8 mouse cellular contexts compared by ENCODE assay signal in the genomic region with DNA sequence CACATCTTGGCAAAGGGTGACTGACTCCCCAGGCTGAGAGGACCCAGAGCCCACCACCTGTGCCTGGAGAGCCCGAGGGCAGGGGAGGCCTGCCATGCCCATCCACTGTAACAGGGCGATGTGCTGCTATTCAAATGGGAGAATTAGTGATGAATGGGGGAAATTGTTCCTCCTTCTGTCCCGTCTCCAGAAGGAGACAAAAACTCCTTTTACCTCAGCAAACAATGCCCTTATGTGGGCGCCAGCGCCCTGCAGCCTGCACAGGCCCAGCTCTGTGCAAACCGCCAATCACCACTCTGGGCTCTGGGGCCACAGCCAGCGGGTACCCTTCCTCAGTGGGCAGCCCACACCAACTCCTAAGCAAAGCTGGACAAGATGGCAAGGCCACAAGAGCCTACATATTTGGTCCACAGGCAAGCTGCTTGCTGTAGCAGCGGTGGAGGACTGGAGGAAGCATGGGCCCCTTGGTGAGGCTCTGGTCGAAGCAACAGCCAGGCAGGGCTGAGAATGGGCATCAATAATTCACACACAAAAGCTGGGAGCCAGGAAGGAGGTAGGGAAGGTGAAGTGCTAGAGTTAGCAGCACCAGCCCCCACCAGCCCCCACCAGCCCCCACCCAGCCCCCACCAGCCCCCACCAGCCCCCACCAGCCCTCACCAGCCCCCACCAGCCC.
DNase-seq lines count a peak whose midpoint lies in the region; ATAC-seq lines count a peak whose summit lies in the region.

No protein-coding gene starts in this region.

- intact Hi-C loops in left cerebral cortex, postnatal 14 days (cut with DNase I): no loop called here
- intact Hi-C loops in gastrocnemius, postnatal 14 days (cut with DNase I; ENCODE audit: low total_unique reads): loop anchor here (10.0 kb wide), 1 partner anchor 271 kb away; no protein-coding TSS in a partner anchor

- no peaks in the 10 kb centered on the region for H3K9me3 ChIP-seq in liver, embryonic 11.5 days (ENCODE audit: control insufficient read depth, low read length)
- no peaks in the 10 kb centered on the region for H3K9me3 ChIP-seq in forebrain, embryonic 14.5 days (replicated peaks; ENCODE audit: control insufficient read depth, low read length)

- peaks cover 21% of the 10 kb centered on the region for H3K36me3 ChIP-seq in liver, embryonic 11.5 days (ENCODE audit: control insufficient read depth, insufficient read depth, low read length)
- peaks cover 52% of the 10 kb centered on the region for H3K36me3 ChIP-seq in forebrain, embryonic 14.5 days (ENCODE audit: control insufficient read depth, insufficient read depth, low read length)

- DNase-seq in liver, embryonic 11.5 days (ENCODE audit: low spot score): no peak
- DNase-seq in liver: no peak
- peak; percentile 79 for DNase-seq in forebrain, embryonic 14.5 days (ENCODE audit: low spot score)
- peak; percentile 48 to 65 for DNase-seq in left cerebral cortex, postnatal 14 days (ENCODE audit: low spot score in 2 of 2)
- peak; percentile 32 to 59 for DNase-seq in right cerebral cortex, postnatal 36 days (ENCODE audit: low spot score in 2 of 2)
- no peak for DNase-seq in thymus, postnatal 10 days (ENCODE audit: low spot score in 2 of 2)
- no peak for DNase-seq in kidney, postnatal 36 days
- DNase-seq in gastrocnemius, postnatal 14 days: no peak

- no peak overlapping the region for H3K4me3 ChIP-seq in liver, embryonic 11.5 days (ENCODE audit: low read depth, low read length)
- no peak overlapping the region for H3K4me3 ChIP-seq in forebrain, embryonic 14.5 days (ENCODE audit: low read depth, low read length)

- no peak overlapping the region; the same call in 1 of the 2 replicates for H3K9ac ChIP-seq in liver, embryonic 11.5 days (ENCODE audit: low read depth, low read length)
- H3K9ac ChIP-seq in forebrain, embryonic 14.5 days (ENCODE audit: low read length): no peak overlapping the region

- H3K27me3 ChIP-seq in liver, embryonic 11.5 days (replicated peaks; ENCODE audit: control insufficient read depth, insufficient read depth, low read length): no peaks in the 10 kb centered on the region
- no peaks in the 10 kb centered on the region for H3K27me3 ChIP-seq in forebrain, embryonic 14.5 days (replicated peaks; ENCODE audit: control insufficient read depth, insufficient read depth, low read length)

- peak overlapping the region; percentile 1; the same call in 1 of the 2 replicates for H3K27ac ChIP-seq in liver, embryonic 11.5 days (ENCODE audit: low read depth, low read length)
- H3K27ac ChIP-seq in forebrain, embryonic 14.5 days (ENCODE audit: low read depth, low read length): peak overlapping the region; percentile 81

- H3K4me1 ChIP-seq in liver, embryonic 11.5 days (replicated peaks; ENCODE audit: control insufficient read depth, insufficient read depth, low read length): peaks cover 51% of the 10 kb centered on the region
- H3K4me1 ChIP-seq in forebrain, embryonic 14.5 days (ENCODE audit: control insufficient read depth, insufficient read depth, low read length): peaks cover 26% of the 10 kb centered on the region

- WGBS in liver, embryonic 11.5 days: 76% methylated on average over 9 of the region's 9 CpGs
- WGBS in forebrain, embryonic 14.5 days: 5% methylated on average over 9 of the region's 9 CpGs

- ATAC-seq in liver, embryonic 11.5 days (replicated peaks; ENCODE audit: low FRiP score): no peak
- peak; percentile 86 for ATAC-seq in forebrain, embryonic 14.5 days

- no peak overlapping the region for H3K4me2 ChIP-seq in liver, embryonic 11.5 days
- H3K4me2 ChIP-seq in forebrain, embryonic 14.5 days (ENCODE audit: low read length): no peak overlapping the region

Comparison
In these comparisons a context has a peak if more than half of its experiments do, and no peak if none do; other contexts are left out.
1. DNase-seq: peak in forebrain, embryonic 14.5 days (single experiment), left cerebral cortex, postnatal 14 days (2 of 2) and right cerebral cortex, postnatal 36 days (2 of 2); none in liver, embryonic 11.5 days (single experiment), liver (single experiment), thymus, postnatal 10 days (0 of 2), kidney, postnatal 36 days (0 of 2) and gastrocnemius, postnatal 14 days (single experiment).